Mouse (Mus musculus): ENCODE data around the gene Aoc1. TPM values are rescaled to one million over a fixed set of nuclear protein-coding genes. Genes with fewer than 3 reads are reported as not detected.
A peak's percentile ranks its signal among the peaks of the same experiment; 100 is the strongest.

Gene Aoc1
- polyA plus RNA-seq, 1 experiment from 2014 or later, result 0.86 TPM

GRCm38 (mm10) chr6:48905606-48906005 lies 32.9 kb downstream of the Aoc1 start:
- no peak for DNase-seq (ENCODE audit: low spot score)

GRCm38 (mm10) chr6:48906371-48906770 lies 33.7 kb downstream of the Aoc1 start:
- DNase-seq (ENCODE audit: low spot score), result no peak

- no peak for DNase-seq (ENCODE audit: low spot score)
Measured at GRCm38 (mm10) chr6:48909229-48909628, 36.5 kb downstream of the Aoc1 start.

GRCm38 (mm10) chr6:48912033-48912432 lies 39.3 kb downstream of the Aoc1 start:
- peak; percentile 34 for DNase-seq (ENCODE audit: low spot score)

- DNase-seq (ENCODE audit: low spot score), result no peak
Measured at GRCm38 (mm10) chr6:48913587-48913986, 40.9 kb downstream of the Aoc1 start.

GRCm38 (mm10) chr6:48929595-48929994 lies 56.9 kb downstream of the Aoc1 start, which contains the start of gene 1600015I10Rik:
1600015I10Rik (plus strand) TSS chr6:48929895.
- DNase-seq (ENCODE audit: low spot score), result no peak

GRCm38 (mm10) chr6:48949596-48949995 lies 76.9 kb downstream of the Aoc1 start:
- no peak for DNase-seq (ENCODE audit: low spot score)

- DNase-seq (ENCODE audit: low spot score), result no peak
Measured at GRCm38 (mm10) chr6:48950676-48951075, 78.0 kb downstream of the Aoc1 start.

GRCm38 (mm10) chr6:48951630-48952029 lies 78.9 kb downstream of the Aoc1 start:
- DNase-seq (ENCODE audit: low spot score), result no peak

- no peak for DNase-seq (ENCODE audit: low spot score)
Measured at GRCm38 (mm10) chr6:48953220-48953619, 80.5 kb downstream of the Aoc1 start.

- no peak for DNase-seq (ENCODE audit: low spot score)
Measured at GRCm38 (mm10) chr6:48954211-48954610, 81.5 kb downstream of the Aoc1 start.

GRCm38 (mm10) chr6:48954946-48955345 lies 82.2 kb downstream of the Aoc1 start:
- peak; percentile 38 for DNase-seq (ENCODE audit: low spot score)

GRCm38 (mm10) chr6:48956785-48957184 lies 84.1 kb downstream of the Aoc1 start:
- no peak for DNase-seq (ENCODE audit: low spot score)

GRCm38 (mm10) chr6:48958053-48958452 lies 85.4 kb downstream of the Aoc1 start:
- DNase-seq (ENCODE audit: low spot score), result no peak

Other genes with a start within 250 kb of the Aoc1 start
- 2.0 and 2.3 TPM in 2 replicates for gene AI854703, start 246.1 kb upstream of the Aoc1 start, polyA plus RNA-seq (2015; fragmentation: Nextera tagmentation; extraction: Ambion mirVana)
- 11.8 and 12.8 TPM in 2 replicates for gene Gimap8, start 225.7 kb upstream of the Aoc1 start, polyA plus RNA-seq (2015; fragmentation: Nextera tagmentation; extraction: Ambion mirVana)
- 164 and 172 TPM in 2 replicates for gene Gimap9, start 196.8 kb upstream of the Aoc1 start, polyA plus RNA-seq (2015; fragmentation: Nextera tagmentation; extraction: Ambion mirVana)
- 33.0 and 34.3 TPM in 2 replicates for gene Gimap4, start 188.3 kb upstream of the Aoc1 start, polyA plus RNA-seq (2015; fragmentation: Nextera tagmentation; extraction: Ambion mirVana)
- gene Gimap6, start 164.7 kb upstream of the Aoc1 start, polyA plus RNA-seq (2015; fragmentation: Nextera tagmentation; extraction: Ambion mirVana), result 184 TPM in 2 replicates
- gene Gm28053, start 154.3 kb upstream of the Aoc1 start, polyA plus RNA-seq (2015; fragmentation: Nextera tagmentation; extraction: Ambion mirVana), result 11.0 and 13.9 TPM in 2 replicates
- gene Gimap7, start 154.3 kb upstream of the Aoc1 start, polyA plus RNA-seq (2015; fragmentation: Nextera tagmentation; extraction: Ambion mirVana), result 6.5 and 6.7 TPM in 2 replicates
- gene Gimap1, start 133.8 kb upstream of the Aoc1 start, polyA plus RNA-seq (2015; fragmentation: Nextera tagmentation; extraction: Ambion mirVana), result 148 and 170 TPM in 2 replicates
- 23.7 and 29.6 TPM in 2 replicates for gene Gimap5, start 126.7 kb upstream of the Aoc1 start, polyA plus RNA-seq (2015; fragmentation: Nextera tagmentation; extraction: Ambion mirVana)
- 3.6 and 5.3 TPM in 2 replicates for gene Gimap3, start 102.0 kb upstream of the Aoc1 start, polyA plus RNA-seq (2015; fragmentation: Nextera tagmentation; extraction: Ambion mirVana)
- 129 and 134 TPM in 2 replicates for gene Tmem176a, start 32.0 kb upstream of the Aoc1 start, polyA plus RNA-seq (2015; fragmentation: Nextera tagmentation; extraction: Ambion mirVana)
- gene Tmem176b, start 31.4 kb upstream of the Aoc1 start, polyA plus RNA-seq (2015; fragmentation: Nextera tagmentation; extraction: Ambion mirVana), result 304 TPM in 2 replicates
- 0.06 and 0.10 TPM in 2 replicates for gene 1600015I10Rik, start 57.0 kb downstream of the Aoc1 start, polyA plus RNA-seq (2015; fragmentation: Nextera tagmentation; extraction: Ambion mirVana)
- gene Doxl2, start 102.1 kb downstream of the Aoc1 start, polyA plus RNA-seq (2015; fragmentation: Nextera tagmentation; extraction: Ambion mirVana), result 0.18 TPM in 1 of 2 replicates, not detected in the other
- not detected in 2 replicates for gene Svs1, start 114.0 kb downstream of the Aoc1 start, polyA plus RNA-seq (2015; fragmentation: Nextera tagmentation; extraction: Ambion mirVana)
- 0.74 and 0.96 TPM in 2 replicates for gene Gpnmb, start 163.7 kb downstream of the Aoc1 start, polyA plus RNA-seq (2015; fragmentation: Nextera tagmentation; extraction: Ambion mirVana)
- 115 and 119 TPM in 2 replicates for gene Malsu1, start 200.9 kb downstream of the Aoc1 start, polyA plus RNA-seq (2015; fragmentation: Nextera tagmentation; extraction: Ambion mirVana)

All from thymus, postnatal 0 days (tissue).